Mouse (Mus musculus) kidney, postnatal 0 days (tissue): ENCODE data around the gene Gm42417. TPM values are rescaled to one million over a fixed set of nuclear protein-coding genes. Genes with fewer than 3 reads are reported as not detected.

Experiments used
- ATAC-seq: fragments of 200-750 bp; cut with Nextera tagmentation; replicated peaks from 2 replicates; pipeline ENCODE4 v1.8.0; 2017; ENCODE audit warnings: low read depth, moderate number of reproducible peaks, moderate TSS enrichment, moderate library complexity; ENCODE audit not compliant: low FRiP score
- DNase-seq: peaks from one replicate; pipeline ENCODE4 v3.0.0-alpha.2; 2016; ENCODE audit warnings: low spot score
- H3K27ac ChIP-seq: fragments of 300-500 bp; sonication (generic); 2 replicates; pipeline ENCODE4 v1.5.1; 2014; ENCODE audit warnings: mild to moderate bottlenecking
- H3K27me3 ChIP-seq: fragments of 300-500 bp; sonication (generic); 2 replicates; pipeline ENCODE4 v1.6.1; 2014; ENCODE audit warnings: low read length, mixed read lengths; ENCODE audit not compliant: insufficient read depth
- H3K36me3 ChIP-seq: fragments of 300-500 bp; sonication (generic); 2 replicates; pipeline ENCODE4 v1.6.1; 2014; ENCODE audit warnings: low read length, mixed read lengths; ENCODE audit not compliant: insufficient read depth
- H3K4me1 ChIP-seq: fragments of 300-500 bp; sonication (generic); replicated peaks from 2 replicates; pipeline ENCODE4 v1.6.1; 2014; ENCODE audit warnings: antibody characterized with exemption, low read length, mixed read lengths; ENCODE audit not compliant: insufficient read depth
- H3K4me2 ChIP-seq: fragments of 300-500 bp; sonication (generic); 2 replicates; pipeline ENCODE4 v1.6.1; 2014; ENCODE audit warnings: mild to moderate bottlenecking, low read length, moderate library complexity, mixed read lengths
- H3K4me3 ChIP-seq: fragments of 300-500 bp; sonication (generic); replicated peaks from 2 replicates; pipeline ENCODE4 v1.5.1; 2014; ENCODE audit warnings: low read depth, low read length
- H3K9ac ChIP-seq: fragments of 300-500 bp; sonication (generic); 2 replicates; pipeline ENCODE4 v1.6.1; 2014; ENCODE audit warnings: low read depth, low read length
- H3K9me3 ChIP-seq: fragments of 300-500 bp; sonication (generic); replicated peaks from 2 replicates; pipeline ENCODE4 v1.6.1; 2016; ENCODE audit warnings: low read length, inconsistent platforms, mixed read lengths
- CTCF ChIP-seq: IDR thresholded peaks from 2 replicates; pipeline ENCODE4 v1.5.1; 2016; ENCODE audit warnings: antibody characterized with exemption, low read depth, mild to moderate bottlenecking, moderate library complexity
- WGBS: fragments of 180-500 bp; shearing (Covaris S2); extraction: QIAGEN DNeasy Blood & Tissue Kit; methylation state at CpG from one replicate; pipeline ENCODE4 v1.1.7; 2014; 5-methylcytosine and 5-hydroxymethylcytosine counted together
- polyA plus RNA-seq: library from polyadenylated mRNA; unstranded; fragments of >200 nt; fragmentation: Nextera tagmentation; extraction: Ambion mirVana; gene quantifications from 2 replicates; pipeline ENCODE4 v1.2.1, GENCODE M21; 2015

Gene Gm42417
- polyA plus RNA-seq, 1 experiment from 2014 or later = not detected

GRCm38 (mm10) chr1:36550075-36550863, 11.0 kb upstream of the Gm42417 start:
- Histone ChIP-seq H3K4me2 (no peak overlapping the region), H3K9ac (no peak overlapping the region)
- ATAC-seq = no peak

GRCm38 (mm10) chr1:36549491-36549890, 10.3 kb upstream of the Gm42417 start:
- 54% methylated on average over 18 of the region's 18 CpGs for WGBS
- no peak overlapping the region for H3K4me3 ChIP-seq
- TF ChIP-seq CTCF = no peak
- H3K27ac ChIP-seq = no peak overlapping the region
- H3K4me2 ChIP-seq = no peak overlapping the region
- H3K9me3 ChIP-seq = no peaks in the 10 kb centered on the region
- ATAC-seq (no peak), DNase-seq (no peak)
- peaks cover 52% of the 10 kb centered on the region for H3K36me3 ChIP-seq
- peaks cover 17% of the 10 kb centered on the region for H3K4me1 ChIP-seq
- H3K27me3 ChIP-seq = no peaks in the 10 kb centered on the region
- H3K9ac ChIP-seq = no peak overlapping the region

More at GRCm38 (mm10) chr1:36550075-36550863, 11.0 kb upstream of the Gm42417 start:
- H3K36me3 ChIP-seq = peaks cover 52% of the 10 kb centered on the region
- no peak for TF ChIP-seq CTCF
- no peaks in the 10 kb centered on the region for H3K9me3 ChIP-seq
- H3K27ac ChIP-seq = no peak overlapping the region
- no peak for DNase-seq
- no peak overlapping the region for H3K4me3 ChIP-seq
- WGBS = 74% methylated on average over 20 of the region's 20 CpGs
- H3K27me3 ChIP-seq = no peaks in the 10 kb centered on the region
- H3K4me1 ChIP-seq = peaks cover 25% of the 10 kb centered on the region

GRCm38 (mm10) chr1:36548771-36549170, 9.5 kb upstream of the Gm42417 start:
- Histone ChIP-seq H3K4me2 (no peak overlapping the region), H3K36me3 (peaks cover 49% of the 10 kb centered on the region)
- no peak for TF ChIP-seq CTCF

GRCm38 (mm10) chr1:36547981-36548598, 8.9 kb upstream of the Gm42417 start:
- TF ChIP-seq CTCF = no peak
- ATAC-seq = no peak
- 28% methylated on average over 9 of the region's 9 CpGs for WGBS

More at GRCm38 (mm10) chr1:36548771-36549170, 9.5 kb upstream of the Gm42417 start:
- DNase-seq (no peak), ATAC-seq (no peak)
- Histone ChIP-seq H3K27ac (no peak overlapping the region), H3K4me3 (no peak overlapping the region), H3K27me3 (no peaks in the 10 kb centered on the region), H3K4me1 (peaks cover 11% of the 10 kb centered on the region), H3K9me3 (no peaks in the 10 kb centered on the region), H3K9ac (no peak overlapping the region)
- WGBS = 37% methylated on average over 8 of the region's 8 CpGs

DNA sequence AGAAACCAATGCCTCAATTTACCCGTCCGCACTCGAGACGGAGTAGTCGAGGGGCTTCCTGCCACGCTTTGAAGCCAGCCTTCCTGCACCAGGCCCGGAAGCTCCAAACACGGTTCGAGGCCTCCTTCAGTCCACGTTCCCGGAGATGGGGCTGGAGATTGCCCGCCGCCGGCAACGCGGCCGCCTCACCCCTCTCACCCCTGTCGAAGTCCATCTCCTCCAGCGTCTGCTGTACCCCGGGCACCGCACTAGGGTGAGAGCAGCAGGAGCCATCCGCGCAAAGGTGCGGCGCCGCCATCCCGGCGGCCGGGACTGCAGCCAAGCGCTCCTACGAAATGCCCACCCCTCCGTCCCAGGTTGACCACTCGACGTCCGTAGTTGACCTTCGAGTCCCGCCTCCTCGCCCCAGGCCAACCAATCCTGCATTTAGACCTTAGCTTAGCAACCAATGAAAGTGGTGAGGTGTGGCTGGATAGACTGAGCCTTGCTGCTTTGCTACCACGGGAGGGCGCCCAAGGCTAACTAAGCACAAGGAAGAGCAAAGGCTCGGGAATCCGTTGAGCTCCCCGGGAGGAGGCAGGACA, 7.8 kb upstream of the Gm42417 start, which contains the start of gene Ankrd39:
Gene Ankrd39 (minus strand): TSS at position 558 of the 584 bp plus-strand sequence.
- Histone ChIP-seq H3K4me3 (peak within 1 kb of the TSS; percentile 56), H3K27ac (peak within 1 kb of the TSS; percentile 43; the same call in 1 of the 2 replicates), H3K4me1 (peaks cover 11% of the 10 kb centered on the region), H3K36me3 (peaks cover 34% of the 10 kb centered on the region), H3K27me3 (no peaks in the 10 kb centered on the region), H3K9me3 (no peaks in the 10 kb centered on the region), H3K4me2 (peak within 1 kb of the TSS; percentile 58), H3K9ac (peak within 1 kb of the TSS; percentile 57)
- WGBS = under 1% methylated on average over 43 of the region's 43 CpGs
- TF ChIP-seq CTCF = peak; percentile 100
- ATAC-seq (peak; percentile 96), DNase-seq (peak; percentile 100)

More at GRCm38 (mm10) chr1:36547981-36548598, 8.9 kb upstream of the Gm42417 start:
- Histone ChIP-seq H3K4me2 (no peak overlapping the region), H3K9ac (no peak overlapping the region), H3K36me3 (peaks cover 43% of the 10 kb centered on the region), H3K9me3 (no peaks in the 10 kb centered on the region), H3K27ac (peak overlapping the region; percentile 0; the same call in 1 of the 2 replicates), H3K4me3 (no peak overlapping the region), H3K4me1 (peaks cover 11% of the 10 kb centered on the region), H3K27me3 (no peaks in the 10 kb centered on the region)
- peak; percentile 63 for DNase-seq
